Mouse (Mus musculus) neural tube, embryonic 14.5 days (tissue): Measurements from ENCODE around the gene Btbd18. TPM values are rescaled to one million over a fixed set of nuclear protein-coding genes. Genes with fewer than 3 reads are reported as not detected.
A peak's percentile ranks its signal among the peaks of the same experiment; 100 is the strongest.

ENCODE experiments used
- ATAC-seq: fragments of 200-750 bp; cut with Nextera tagmentation; 2 replicates; pipeline ENCODE4 v1.8.0; 2017; ENCODE audit warnings: low read depth, mild to moderate bottlenecking, moderate TSS enrichment, moderate library complexity
- H3K27ac ChIP-seq: fragments of 300-500 bp; sonication (generic); 2 replicates; pipeline ENCODE4 v1.5.1; 2014; ENCODE audit warnings: low read depth, mild to moderate bottlenecking, control low read depth, low read length, moderate library complexity, mixed read lengths
- H3K27me3 ChIP-seq: fragments of 300-500 bp; sonication (generic); 2 replicates; pipeline ENCODE4 v1.6.1; 2014; ENCODE audit warnings: low read length; ENCODE audit not compliant: control insufficient read depth, insufficient read depth
- H3K36me3 ChIP-seq: fragments of 300-500 bp; sonication (generic); 2 replicates; pipeline ENCODE4 v1.6.1; 2014; ENCODE audit warnings: low read length, mixed read lengths; ENCODE audit not compliant: control insufficient read depth, insufficient read depth
- H3K4me1 ChIP-seq: fragments of 300-500 bp; sonication (generic); 2 replicates; pipeline ENCODE4 v1.6.1; 2014; ENCODE audit warnings: low read length; ENCODE audit not compliant: control insufficient read depth, insufficient read depth
- H3K4me2 ChIP-seq: fragments of 300-500 bp; sonication (generic); 2 replicates; pipeline ENCODE4 v1.6.1; 2014; ENCODE audit warnings: mild to moderate bottlenecking, low read depth, low read length, control low read depth
- H3K4me3 ChIP-seq: fragments of 300-500 bp; sonication (generic); 2 replicates; pipeline ENCODE4 v1.5.1; 2014; ENCODE audit warnings: low read depth, low read length, control low read depth, mixed read lengths
- H3K9ac ChIP-seq: fragments of 300-500 bp; sonication (generic); replicated peaks from 2 replicates; pipeline ENCODE4 v1.6.1; 2014; ENCODE audit warnings: low read depth, mild to moderate bottlenecking, control low read depth, low read length, mixed read lengths
- H3K9me3 ChIP-seq: fragments of 300-500 bp; sonication (generic); 2 replicates; pipeline ENCODE4 v1.6.1; 2016; ENCODE audit warnings: low read length; ENCODE audit not compliant: control insufficient read depth
- WGBS: fragments of 180-500 bp; shearing (Covaris S2); extraction: QIAGEN DNeasy Blood & Tissue Kit; methylation state at CpG from one replicate; pipeline ENCODE4 v1.1.7; 2014; 5-methylcytosine and 5-hydroxymethylcytosine counted together
- polyA plus RNA-seq: library from polyadenylated mRNA; unstranded; fragments of >200 nt; fragmentation: Nextera tagmentation; extraction: Ambion mirVana; gene quantifications from 2 replicates; pipeline ENCODE4 v1.2.1, GENCODE M21; 2014

The Btbd18 gene
- polyA plus RNA-seq, 1 experiment from 2014 or later = 0.44 TPM

GRCm38 (mm10) chr2:84677968-84678880 lies 19.3 kb downstream of the Btbd18 start, which contains the start of the genes Gm28635 and Med19:
Gene Gm28635, minus strand, starts transcription at chr2:84678041.
Gene Med19, plus strand, starts transcription at chr2:84678402.
- H3K9me3 ChIP-seq = no peaks in the 10 kb centered on the region
- peak within 1 kb of the TSS; percentile 82 for H3K4me2 ChIP-seq
- H3K4me1 ChIP-seq = peaks cover 20% of the 10 kb centered on the region
- H3K9ac ChIP-seq = peak within 1 kb of the TSS; percentile 74
- H3K27ac ChIP-seq = peak within 1 kb of the TSS; percentile 69
- peak; percentile 99 for ATAC-seq
- H3K27me3 ChIP-seq = no peaks in the 10 kb centered on the region
- H3K36me3 ChIP-seq = peaks cover 16% of the 10 kb centered on the region; the same call in 1 of the 2 replicates
- peak within 1 kb of the TSS; percentile 98 for H3K4me3 ChIP-seq
- under 1% methylated on average over 44 of the region's 44 CpGs for WGBS

- Histone ChIP-seq H3K4me2 (peak within 1 kb of the TSS; percentile 82), H3K4me1 (peaks cover 20% of the 10 kb centered on the region), H3K36me3 (peaks cover 13% of the 10 kb centered on the region; the same call in 1 of the 2 replicates), H3K9me3 (no peaks in the 10 kb centered on the region), H3K27me3 (no peaks in the 10 kb centered on the region), H3K27ac (peak within 1 kb of the TSS; percentile 55), H3K4me3 (peak within 1 kb of the TSS; percentile 98), H3K9ac (peak within 1 kb of the TSS; percentile 74)
- ATAC-seq = no peak
- WGBS = 22% methylated on average over 8 of the region's 8 CpGs
Observed at GRCm38 (mm10) chr2:84679016-84679415, 20.1 kb downstream of the Btbd18 start, which contains the start of gene Tmx2. Gene Tmx2, minus strand, starts transcription at chr2:84679140.

GRCm38 (mm10) chr2:84682605-84683183 lies 23.8 kb downstream of the Btbd18 start:
- Histone ChIP-seq H3K4me3 (no peak overlapping the region), H3K4me2 (no peak overlapping the region), H3K4me1 (peaks cover 11% of the 10 kb centered on the region), H3K36me3 (peaks cover 22% of the 10 kb centered on the region), H3K27ac (no peak overlapping the region), H3K9ac (no peak overlapping the region), H3K27me3 (no peaks in the 10 kb centered on the region), H3K9me3 (no peaks in the 10 kb centered on the region)
- WGBS = 88% methylated on average over 6 of the region's 6 CpGs
- no peak for ATAC-seq

- H3K4me2 ChIP-seq = no peak overlapping the region
- 73% methylated on average over 2 of the region's 2 CpGs for WGBS
- H3K4me3 ChIP-seq = no peak overlapping the region
- H3K9me3 ChIP-seq = no peaks in the 10 kb centered on the region
- H3K9ac ChIP-seq = no peak overlapping the region
- no peak for ATAC-seq
- peaks cover 66% of the 10 kb centered on the region for H3K36me3 ChIP-seq
- no peaks in the 10 kb centered on the region for H3K27me3 ChIP-seq
- no peaks in the 10 kb centered on the region for H3K4me1 ChIP-seq
- no peak overlapping the region for H3K27ac ChIP-seq
Observed at GRCm38 (mm10) chr2:84688080-84688844, 29.4 kb downstream of the Btbd18 start.

GRCm38 (mm10) chr2:84690050-84690449 lies 31.2 kb downstream of the Btbd18 start:
- no peak overlapping the region for H3K4me3 ChIP-seq
- H3K9me3 ChIP-seq = no peaks in the 10 kb centered on the region
- H3K4me2 ChIP-seq = no peak overlapping the region
- H3K9ac ChIP-seq = no peak overlapping the region
- WGBS = 97% methylated on average over 12 of the region's 12 CpGs
- ATAC-seq = no peak
- no peak overlapping the region for H3K27ac ChIP-seq
- H3K36me3 ChIP-seq = peaks cover 73% of the 10 kb centered on the region
- no peaks in the 10 kb centered on the region for H3K4me1 ChIP-seq
- H3K27me3 ChIP-seq = no peaks in the 10 kb centered on the region

GRCm38 (mm10) chr2:84695007-84695695 lies 36.3 kb downstream of the Btbd18 start:
- Histone ChIP-seq H3K27ac (no peak overlapping the region), H3K9me3 (no peaks in the 10 kb centered on the region), H3K4me1 (no peaks in the 10 kb centered on the region), H3K4me2 (no peak overlapping the region), H3K36me3 (peaks cover 53% of the 10 kb centered on the region), H3K9ac (no peak overlapping the region), H3K4me3 (no peak overlapping the region), H3K27me3 (no peaks in the 10 kb centered on the region)
- ATAC-seq = no peak
- WGBS = 95% methylated on average over 5 of the region's 5 CpGs

- Histone ChIP-seq H3K27me3 (no peaks in the 10 kb centered on the region), H3K36me3 (0 out of 2 replicates have a peak, but pooled peaks cover 4% of the 10 kb centered on the region), H3K4me2 (no peak overlapping the region), H3K9ac (no peak overlapping the region), H3K27ac (no peak overlapping the region), H3K9me3 (no peaks in the 10 kb centered on the region), H3K4me3 (no peak overlapping the region), H3K4me1 (peaks cover 3% of the 10 kb centered on the region; the same call in 1 of the 2 replicates)
- no peak for ATAC-seq
- WGBS = 95% methylated on average over 1 of the region's 1 CpGs
Observed at GRCm38 (mm10) chr2:84703497-84703896, 44.6 kb downstream of the Btbd18 start.

GRCm38 (mm10) chr2:84704329-84704728 lies 45.5 kb downstream of the Btbd18 start:
- Histone ChIP-seq H3K9me3 (no peaks in the 10 kb centered on the region), H3K4me2 (no peak overlapping the region), H3K4me3 (no peak overlapping the region), H3K36me3 (0 out of 2 replicates have a peak, but pooled peaks cover 2% of the 10 kb centered on the region), H3K27ac (no peak overlapping the region), H3K9ac (no peak overlapping the region), H3K4me1 (peaks cover 3% of the 10 kb centered on the region; the same call in 1 of the 2 replicates), H3K27me3 (no peaks in the 10 kb centered on the region)
- WGBS = 92% methylated on average over 5 of the region's 5 CpGs
- no peak for ATAC-seq
